Mouse (Mus musculus): ENCODE results near the gene Slc9b2. TPM values are rescaled to one million over a fixed set of nuclear protein-coding genes. Genes with fewer than 3 reads are reported as not detected.

Gene Slc9b2
- polyA plus RNA-seq, 1 experiment, result 0.26 TPM

GRCm38 (mm10) chr3:135290249-135290894 is 17.1 kb upstream of the Slc9b2 start:
- no peaks in the 10 kb centered on the region for H3K4me1 ChIP-seq (ENCODE audit: control insufficient read depth, insufficient read depth, low read length)
- H3K36me3 ChIP-seq (ENCODE audit: control insufficient read depth, insufficient read depth, low read length), result no peaks in the 10 kb centered on the region
- no peak overlapping the region for H3K27ac ChIP-seq (ENCODE audit: control insufficient read depth, insufficient read depth, low read depth, low read length)
- no peak overlapping the region for H3K4me3 ChIP-seq (ENCODE audit: control insufficient read depth, low read depth, low read length)
- no peaks in the 10 kb centered on the region for H3K27me3 ChIP-seq (ENCODE audit: control insufficient read depth, insufficient read depth, low read length)
- TF ChIP-seq POLR2A (IDR thresholded peaks at IDR 0.05; ENCODE audit: control insufficient read depth, low read depth, low read length), result no peak

- Histone ChIP-seq H3K36me3 (ENCODE audit: control insufficient read depth, insufficient read depth, low read length) (no peaks in the 10 kb centered on the region), H3K4me3 (ENCODE audit: control insufficient read depth, low read depth, low read length) (no peak overlapping the region), H3K27me3 (ENCODE audit: control insufficient read depth, insufficient read depth, low read length) (no peaks in the 10 kb centered on the region), H3K27ac (ENCODE audit: control insufficient read depth, insufficient read depth, low read depth, low read length) (no peak overlapping the region), H3K4me1 (ENCODE audit: control insufficient read depth, insufficient read depth, low read length) (no peaks in the 10 kb centered on the region)
- TF ChIP-seq CTCF (IDR thresholded peaks at IDR 0.05; ENCODE audit: control insufficient read depth, insufficient read depth, insufficient replicate concordance, low read depth, low read length), result no peak
- no peak for TF ChIP-seq POLR2A (IDR thresholded peaks at IDR 0.05; ENCODE audit: control insufficient read depth, low read depth, low read length)
These were observed 13.8 kb upstream of the Slc9b2 start for GRCm38 (mm10) chr3:135293703-135294102.

GRCm38 (mm10) chr3:135295559-135295958 is 11.9 kb upstream of the Slc9b2 start:
- Histone ChIP-seq H3K4me3 (ENCODE audit: control insufficient read depth, low read depth, low read length) (no peak overlapping the region), H3K36me3 (ENCODE audit: control insufficient read depth, insufficient read depth, low read length) (no peaks in the 10 kb centered on the region), H3K27me3 (ENCODE audit: control insufficient read depth, insufficient read depth, low read length) (no peaks in the 10 kb centered on the region), H3K4me1 (ENCODE audit: control insufficient read depth, insufficient read depth, low read length) (no peaks in the 10 kb centered on the region), H3K27ac (ENCODE audit: control insufficient read depth, insufficient read depth, low read depth, low read length) (no peak overlapping the region)
- TF ChIP-seq CTCF (IDR thresholded peaks at IDR 0.05; ENCODE audit: control insufficient read depth, insufficient read depth, insufficient replicate concordance, low read depth, low read length) (no peak), POLR2A (IDR thresholded peaks at IDR 0.05; ENCODE audit: control insufficient read depth, low read depth, low read length) (no peak)

GRCm38 (mm10) chr3:135298560-135298959 is 8.9 kb upstream of the Slc9b2 start:
- TF ChIP-seq CTCF (IDR thresholded peaks at IDR 0.05; ENCODE audit: control insufficient read depth, insufficient read depth, insufficient replicate concordance, low read depth, low read length) (no peak), POLR2A (IDR thresholded peaks at IDR 0.05; ENCODE audit: control insufficient read depth, low read depth, low read length) (no peak)
- Histone ChIP-seq H3K36me3 (ENCODE audit: control insufficient read depth, insufficient read depth, low read length) (no peaks in the 10 kb centered on the region), H3K4me1 (ENCODE audit: control insufficient read depth, insufficient read depth, low read length) (no peaks in the 10 kb centered on the region), H3K4me3 (ENCODE audit: control insufficient read depth, low read depth, low read length) (no peak overlapping the region), H3K27ac (ENCODE audit: control insufficient read depth, insufficient read depth, low read depth, low read length) (no peak overlapping the region), H3K27me3 (ENCODE audit: control insufficient read depth, insufficient read depth, low read length) (no peaks in the 10 kb centered on the region)

- Histone ChIP-seq H3K27me3 (ENCODE audit: control insufficient read depth, insufficient read depth, low read length) (no peaks in the 10 kb centered on the region), H3K4me1 (ENCODE audit: control insufficient read depth, insufficient read depth, low read length) (no peaks in the 10 kb centered on the region), H3K36me3 (ENCODE audit: control insufficient read depth, insufficient read depth, low read length) (no peaks in the 10 kb centered on the region), H3K27ac (ENCODE audit: control insufficient read depth, insufficient read depth, low read depth, low read length) (no peak overlapping the region), H3K4me3 (ENCODE audit: control insufficient read depth, low read depth, low read length) (no peak overlapping the region)
- TF ChIP-seq POLR2A (IDR thresholded peaks at IDR 0.05; ENCODE audit: control insufficient read depth, low read depth, low read length), result no peak
- no peak for TF ChIP-seq CTCF (IDR thresholded peaks at IDR 0.05; ENCODE audit: control insufficient read depth, insufficient read depth, insufficient replicate concordance, low read depth, low read length)
These were observed 7.4 kb upstream of the Slc9b2 start for GRCm38 (mm10) chr3:135300081-135300480.

GRCm38 (mm10) chr3:135304060-135304459 is 3.4 kb upstream of the Slc9b2 start:
- Histone ChIP-seq H3K27ac (ENCODE audit: control insufficient read depth, insufficient read depth, low read depth, low read length) (no peak overlapping the region), H3K27me3 (ENCODE audit: control insufficient read depth, insufficient read depth, low read length) (no peaks in the 10 kb centered on the region), H3K36me3 (ENCODE audit: control insufficient read depth, insufficient read depth, low read length) (no peaks in the 10 kb centered on the region), H3K4me3 (ENCODE audit: control insufficient read depth, low read depth, low read length) (no peak overlapping the region), H3K4me1 (ENCODE audit: control insufficient read depth, insufficient read depth, low read length) (peaks cover 10% of the 10 kb centered on the region)
- TF ChIP-seq POLR2A (IDR thresholded peaks at IDR 0.05; ENCODE audit: control insufficient read depth, low read depth, low read length) (no peak), CTCF (IDR thresholded peaks at IDR 0.05; ENCODE audit: control insufficient read depth, insufficient read depth, insufficient replicate concordance, low read depth, low read length) (no peak)

- Histone ChIP-seq H3K27ac (ENCODE audit: control insufficient read depth, insufficient read depth, low read depth, low read length) (no peak overlapping the region), H3K27me3 (ENCODE audit: control insufficient read depth, insufficient read depth, low read length) (no peaks in the 10 kb centered on the region), H3K4me1 (ENCODE audit: control insufficient read depth, insufficient read depth, low read length) (peaks cover 10% of the 10 kb centered on the region), H3K4me3 (ENCODE audit: control insufficient read depth, low read depth, low read length) (no peak overlapping the region), H3K36me3 (ENCODE audit: control insufficient read depth, insufficient read depth, low read length) (no peaks in the 10 kb centered on the region)
- TF ChIP-seq CTCF (IDR thresholded peaks at IDR 0.05; ENCODE audit: control insufficient read depth, insufficient read depth, insufficient replicate concordance, low read depth, low read length), result no peak
- TF ChIP-seq POLR2A (IDR thresholded peaks at IDR 0.05; ENCODE audit: control insufficient read depth, low read depth, low read length), result no peak
These were observed 2.9 kb upstream of the Slc9b2 start for GRCm38 (mm10) chr3:135304566-135304965.
